Mouse (Mus musculus): ENCODE results near the gene Pnp2. TPM values are rescaled to one million over a fixed set of nuclear protein-coding genes. Genes with fewer than 3 reads are reported as not detected.
A peak's percentile ranks its signal among the peaks of the same experiment; 100 is the strongest.
"Not testable (repeated sequence)": the region's sequence is repeated elsewhere in the genome, so short reads cannot be mapped to it uniquely, and the experiment has no call there.

The Pnp2 gene
- polyA plus RNA-seq, 2 experiments from 2014 or later = 1.1 to 1.2 TPM

GRCm38 (mm10) chr14:50957146-50957545, 1.4 kb downstream of the Pnp2 start:
- not testable (repeated sequence) for ATAC-seq

DNA sequence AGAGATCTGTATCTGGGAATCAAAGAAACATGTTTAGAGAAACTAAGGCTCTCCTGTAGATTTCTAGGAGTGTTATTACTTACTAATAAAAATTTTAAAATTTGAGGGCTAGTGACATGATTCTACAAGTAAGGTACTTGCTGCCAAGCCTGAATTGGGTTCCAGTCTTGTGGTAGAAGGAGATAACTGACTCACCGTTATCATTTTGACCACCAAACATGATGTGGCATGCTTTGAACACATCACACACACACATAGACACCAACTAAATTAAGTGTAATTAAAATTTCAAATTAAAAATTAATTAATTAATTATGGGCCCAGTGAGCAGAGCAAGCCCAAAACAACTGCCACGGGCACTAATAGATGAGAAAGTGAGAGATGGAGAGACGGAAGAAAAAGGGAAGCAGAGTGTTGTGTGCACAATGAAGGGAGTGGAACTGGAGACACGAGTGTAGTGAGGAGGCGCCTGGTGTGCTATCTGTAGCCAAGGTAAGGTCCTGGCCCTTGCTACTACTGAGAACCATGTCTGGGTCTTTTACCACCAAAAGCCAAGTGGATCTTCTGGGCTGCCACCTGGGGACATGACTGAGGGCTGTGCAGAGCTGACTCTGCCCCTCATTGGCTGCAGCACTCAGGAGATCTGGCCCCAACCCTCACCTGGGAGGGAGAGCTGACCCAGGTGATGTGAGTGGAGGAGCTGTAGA, 2.6 kb downstream of the Pnp2 start:
- not testable (repeated sequence) for ATAC-seq

- ATAC-seq = no peak
Measured at GRCm38 (mm10) chr14:50968216-50968980, 12.6 kb downstream of the Pnp2 start.

- no peak for ATAC-seq
Measured at GRCm38 (mm10) chr14:50969041-50969440, 13.2 kb downstream of the Pnp2 start.

GRCm38 (mm10) chr14:50969558-50970544, 14.1 kb downstream of the Pnp2 start:
- ATAC-seq = no peak

GRCm38 (mm10) chr14:50970822-50971221, 15.0 kb downstream of the Pnp2 start:
- ATAC-seq = no peak

DNA sequence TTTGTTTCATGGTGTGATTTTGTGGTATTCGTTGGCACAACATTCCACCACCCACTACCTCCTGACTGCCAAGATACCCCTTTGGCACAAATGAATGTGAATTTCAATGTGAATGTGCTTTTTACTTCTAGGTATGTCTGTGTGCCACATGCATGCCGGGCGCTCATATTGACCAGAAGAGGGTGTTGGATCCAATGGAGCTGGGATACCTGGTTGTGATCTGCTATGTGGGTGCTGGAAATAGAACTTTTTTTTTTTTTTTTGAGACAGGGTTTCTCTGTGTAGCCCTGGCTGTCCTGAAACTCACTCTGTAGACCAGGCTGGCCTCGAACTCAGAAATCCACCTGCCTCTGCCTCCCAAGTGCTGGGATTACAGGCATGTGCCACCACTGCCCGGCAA, 17.3 kb downstream of the Pnp2 start:
- not testable (repeated sequence) for ATAC-seq

GRCm38 (mm10) chr14:50973700-50974099, 17.9 kb downstream of the Pnp2 start:
- no peak for ATAC-seq

- ATAC-seq = no peak
Measured at GRCm38 (mm10) chr14:50975001-50975400, 19.2 kb downstream of the Pnp2 start.

DNA sequence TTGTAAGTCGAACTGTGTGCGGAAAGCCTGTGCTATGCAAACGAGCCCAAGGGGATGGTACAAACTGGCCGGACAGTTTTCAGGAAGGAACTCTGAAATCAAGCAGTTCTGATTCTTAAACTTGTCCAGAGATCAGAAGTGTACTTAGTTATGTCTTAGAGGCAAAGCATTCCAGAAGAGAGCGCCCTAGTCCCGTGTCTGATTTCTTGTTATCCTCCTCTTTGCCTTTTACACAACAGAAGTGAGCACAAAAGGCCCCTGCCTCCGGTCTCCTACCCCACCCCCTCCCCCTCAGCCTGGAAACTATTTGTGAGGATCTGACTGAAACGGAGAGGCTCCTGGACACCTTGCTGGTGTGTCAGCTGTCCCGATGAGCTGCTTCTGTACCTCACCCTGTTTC, 20.9 kb downstream of the Pnp2 start:
- ATAC-seq = no peak

DNA sequence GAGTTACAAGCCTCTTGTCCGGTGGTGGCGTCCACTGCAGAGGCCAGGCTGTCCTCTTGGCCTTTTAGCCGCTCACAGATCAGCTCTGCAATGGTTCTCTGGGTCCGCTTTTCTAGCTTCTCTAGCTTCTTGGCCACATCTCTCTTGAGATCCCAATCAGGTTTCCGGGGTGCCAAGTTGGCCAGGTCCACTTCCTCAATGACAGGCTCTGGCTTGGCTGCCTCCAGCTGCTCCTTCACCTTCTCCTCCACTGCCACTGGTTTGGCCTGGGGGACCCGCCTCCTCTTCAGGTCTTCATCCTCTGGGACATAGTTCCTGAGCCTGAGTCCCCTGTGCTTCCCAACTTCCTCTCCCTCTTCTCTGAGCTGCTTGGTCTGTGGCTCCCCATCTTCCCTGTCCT, 22.7 kb downstream of the Pnp2 start:
- not testable (repeated sequence) for ATAC-seq

GRCm38 (mm10) chr14:50979631-50980030, 23.8 kb downstream of the Pnp2 start:
- no peak for ATAC-seq

- ATAC-seq = peak; percentile 85
Measured at GRCm38 (mm10) chr14:50981207-50981606, 25.4 kb downstream of the Pnp2 start.

GRCm38 (mm10) chr14:50981837-50982236, 26.0 kb downstream of the Pnp2 start:
- no peak for ATAC-seq

GRCm38 (mm10) chr14:50987668-50988067, 31.9 kb downstream of the Pnp2 start:
- no peak for ATAC-seq

DNA sequence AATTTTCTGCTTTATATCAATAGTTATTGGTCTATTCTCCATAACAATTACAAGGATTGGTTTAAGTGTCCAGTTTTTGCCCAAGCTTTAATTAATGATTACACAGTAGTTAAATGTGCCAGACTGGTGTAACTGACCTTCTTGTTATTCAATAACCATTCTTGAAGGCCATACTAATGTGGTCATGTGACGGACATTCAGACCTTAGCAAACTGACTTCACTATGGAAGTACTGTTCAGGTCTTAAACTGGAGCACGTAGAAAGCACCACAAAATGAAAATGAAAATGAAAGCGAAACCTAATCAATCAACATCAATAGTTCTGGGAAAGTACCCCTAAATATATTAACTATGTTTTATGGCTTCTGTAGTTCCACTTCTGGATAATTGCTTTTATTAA, 35.2 kb downstream of the Pnp2 start:
- peak; percentile 99 for ATAC-seq

- ATAC-seq = no peak
Measured at GRCm38 (mm10) chr14:50997088-50997487, 41.3 kb downstream of the Pnp2 start.

DNA sequence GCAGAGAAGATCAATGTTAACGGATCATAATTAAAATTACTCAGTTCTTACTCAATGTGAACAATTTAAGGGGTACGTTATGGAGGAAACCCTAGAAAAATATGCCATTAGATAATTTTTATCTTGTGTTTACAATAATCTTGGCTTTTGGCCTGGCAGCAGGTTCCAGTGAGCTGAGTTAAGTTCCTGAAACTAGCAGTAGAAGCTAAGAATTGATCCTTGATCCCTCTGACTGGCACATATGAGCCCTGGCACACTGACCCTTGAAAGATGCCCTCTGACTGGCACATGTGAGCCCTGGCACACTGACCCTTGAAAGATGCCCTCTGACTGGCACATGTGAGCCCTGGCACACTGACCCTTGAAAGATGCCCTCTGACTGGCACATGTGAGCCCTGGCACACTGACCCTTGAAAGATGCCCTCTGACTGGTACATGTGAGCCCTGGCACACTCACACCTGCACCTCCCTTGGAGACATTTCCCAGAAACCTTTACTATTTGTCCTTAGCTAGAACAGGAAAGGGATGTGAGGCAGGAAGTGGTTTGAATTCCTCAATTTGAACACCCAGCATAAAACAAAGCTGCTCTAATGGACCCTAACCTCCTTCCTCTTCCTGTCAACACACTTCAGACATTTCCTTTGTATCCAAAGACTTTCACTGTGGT, 42.3 kb downstream of the Pnp2 start:
- ATAC-seq = peak; percentile 84

- ATAC-seq = no peak
Measured at GRCm38 (mm10) chr14:51007152-51007801, 51.5 kb downstream of the Pnp2 start, which contains the start of gene Rnase10. Rnase10 (plus strand) TSS chr14:51007751.

- no peak for ATAC-seq
Measured at GRCm38 (mm10) chr14:51007914-51008713, 52.3 kb downstream of the Pnp2 start.

DNA sequence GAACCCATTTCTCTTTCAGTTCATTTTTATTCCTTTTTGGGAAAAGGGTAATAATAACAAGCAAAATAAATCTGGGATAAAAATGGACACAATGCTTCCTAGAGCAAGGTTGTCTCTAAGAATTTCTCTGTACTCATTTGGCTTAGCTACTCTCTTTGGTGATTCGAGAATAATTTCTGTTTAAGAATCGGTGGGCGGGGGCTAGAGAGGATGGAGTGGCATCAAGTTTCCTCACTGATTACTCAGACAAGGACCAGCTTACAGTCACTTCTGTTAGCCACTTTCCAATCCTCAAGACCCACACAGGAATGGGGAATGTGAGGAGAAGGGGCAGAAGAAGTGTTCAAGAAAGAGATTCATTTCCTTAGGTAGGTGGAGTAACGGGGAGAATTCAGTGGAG, 53.0 kb downstream of the Pnp2 start:
- ATAC-seq = no peak

Measured in CD4-positive, CD25-positive, alpha-beta regulatory T cell, adult 4 months (primary cell).